Mouse (Mus musculus) cortical plate, adult 2 months (tissue): ENCODE results near the gene Trmt2a.

Experiments
- CTCF ChIP-seq: fragments of 200-500 bp; IDR thresholded peaks from 2 replicates; pipeline ENCODE4 v1.5.1; 2011; ENCODE audit warnings: mild to moderate bottlenecking, control low read depth, low read length; ENCODE audit not compliant: insufficient read depth; ENCODE audit errors: extremely low read depth
- POLR2A ChIP-seq: fragments of 200-500 bp; IDR thresholded peaks from 2 replicates; pipeline ENCODE4 v1.6.1; 2011; ENCODE audit warnings: mild to moderate bottlenecking, low read length, control low read depth; ENCODE audit not compliant: insufficient read depth; ENCODE audit errors: extremely low read depth

GRCm38 (mm10) chr16:18258221-18258620 is 9.7 kb downstream of the Trmt2a start, which contains the start of gene Gm49776:
- TF ChIP-seq CTCF (no peak), POLR2A (no peak)
